Mouse (Mus musculus) embryonic fibroblast, embryonic 13.5 days (primary cell): ENCODE data around the gene Trub1.

Source experiments
- CTCF ChIP-seq: IDR thresholded peaks from 2 replicates; pipeline ENCODE4 v1.5.1; 2011; ENCODE audit warnings: mild to moderate bottlenecking, control low read depth, low read length, moderate library complexity, borderline replicate concordance; ENCODE audit not compliant: insufficient read depth
- POLR2A ChIP-seq: IDR thresholded peaks from 2 replicates; pipeline ENCODE4 v1.6.1; 2011; ENCODE audit warnings: low read depth, mild to moderate bottlenecking, control low read depth, low read length, moderate library complexity

DNA sequence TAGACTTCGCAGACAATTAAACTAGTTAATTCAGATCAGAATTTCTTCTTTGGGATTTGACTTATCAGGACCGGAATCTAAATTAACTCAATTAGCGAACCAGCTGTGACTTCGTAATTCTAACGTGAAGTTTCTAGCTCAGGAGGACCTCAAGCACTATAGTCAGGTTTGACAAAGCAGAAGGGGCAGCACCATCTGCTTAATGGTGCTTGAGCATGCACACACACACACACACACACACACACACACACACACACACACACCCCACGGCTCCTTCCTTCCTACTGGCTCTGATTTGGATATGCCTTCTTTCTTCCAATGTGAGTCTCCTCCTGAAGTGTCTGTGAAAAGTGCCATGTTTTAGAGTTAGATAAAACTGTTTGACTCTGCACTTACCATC lies 18.7 kb upstream of the Trub1 start:
- no peak for TF ChIP-seq POLR2A
- TF ChIP-seq CTCF = no peak
